Mouse (Mus musculus): Measurements from ENCODE around the gene Gm49673. TPM values are rescaled to one million over a fixed set of nuclear protein-coding genes. Genes with fewer than 3 reads are reported as not detected.
A peak's percentile ranks its signal among the peaks of the same experiment; 100 is the strongest.
"Not testable (repeated sequence)": the region's sequence is repeated elsewhere in the genome, so short reads cannot be mapped to it uniquely, and the experiment has no call there.

Gene Gm49673
- total RNA-seq (2021): under 1 TPM; 0.23 to 0.26 TPM
- long read RNA-seq, experiment 1, partial matches to known transcripts: 4 of 7 reads
- long read RNA-seq, experiment 1, other reads (novel, unspliced or antisense): 3 of 7 reads
- long read RNA-seq, experiment 2, partial matches to known transcripts: 0 of 4 reads
- long read RNA-seq, experiment 2, other reads (novel, unspliced or antisense): 4 of 4 reads

GRCm38 (mm10) chr17:8147439-8148316, at the start of gene Gm49673, which contains the start of gene Rnaset2a:
TSS of gene Gm49673 (minus strand) at chr17:8147788.
TSS of gene Rnaset2a (minus strand) at chr17:8148097.
- DNase-seq: peak; percentile 10

- DNase-seq: no peak
These were observed 48.2 kb upstream of the Gm49673 start for GRCm38 (mm10) chr17:8195685-8196376.

DNA sequence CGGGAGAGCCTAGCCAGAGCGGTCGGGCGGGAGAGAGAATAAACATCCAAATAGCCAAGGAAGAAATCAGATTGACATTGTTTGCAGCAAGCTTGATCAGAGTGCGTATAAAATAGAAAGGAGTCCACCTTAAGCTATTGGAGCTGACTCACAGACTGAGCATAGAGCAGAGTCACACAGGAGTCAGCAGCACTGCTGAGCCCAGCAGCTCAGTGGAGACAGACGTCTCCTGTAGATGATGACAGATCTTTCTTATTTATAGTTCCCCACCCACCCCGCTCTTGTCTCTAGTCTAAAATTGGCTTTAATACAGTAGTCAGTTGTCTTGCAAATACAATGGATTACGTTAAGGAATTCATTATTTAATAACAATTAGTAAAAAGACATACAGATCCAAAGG, 46.1 kb upstream of the Gm49673 start:
- no peak for DNase-seq

DNA sequence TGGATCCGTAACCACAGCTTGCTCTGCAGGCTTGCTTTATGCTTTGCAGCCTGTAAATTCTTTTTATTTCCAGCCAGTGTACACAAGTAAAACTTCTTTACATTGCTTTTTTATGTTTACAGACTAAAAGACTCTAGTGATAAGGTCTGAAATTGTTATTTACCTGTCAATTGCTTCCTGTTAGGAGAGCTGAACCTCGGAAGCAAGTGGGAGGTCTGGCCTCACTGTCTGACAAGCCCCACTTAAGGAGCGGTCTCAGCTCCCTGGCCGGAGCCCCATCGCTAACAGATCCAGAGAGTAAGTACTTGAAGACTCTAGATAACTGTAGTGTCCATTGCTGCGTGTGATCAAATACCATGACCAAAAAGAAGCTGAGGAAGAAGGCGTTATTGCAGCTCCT, 36.6 kb upstream of the Gm49673 start:
- no peak for DNase-seq

GRCm38 (mm10) chr17:8183815-8184214, 36.2 kb upstream of the Gm49673 start:
- DNase-seq: no peak

- DNase-seq: no peak
These were observed 29.5 kb upstream of the Gm49673 start for GRCm38 (mm10) chr17:8177090-8177489.

GRCm38 (mm10) chr17:8171081-8171480, 23.5 kb upstream of the Gm49673 start:
- no peak for DNase-seq

DNA sequence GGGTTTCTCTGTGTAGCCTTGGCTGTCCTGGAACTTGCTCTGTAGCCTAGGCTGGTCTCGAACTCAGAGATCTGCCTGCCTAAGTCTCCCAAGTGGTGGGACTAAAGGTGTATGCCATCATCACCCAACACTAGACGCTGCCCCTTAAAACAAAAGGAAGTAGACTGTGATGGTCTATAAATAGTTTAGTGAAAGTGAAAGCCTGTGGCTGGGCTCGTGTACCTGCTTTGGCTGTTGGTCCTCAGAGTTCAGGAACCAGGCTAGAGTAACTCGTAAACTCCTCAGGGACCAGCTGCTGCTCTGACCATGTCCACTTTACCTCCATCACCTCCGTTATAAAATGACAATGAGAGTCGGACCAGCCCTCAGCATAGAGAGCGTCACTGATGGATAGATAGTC, 22.7 kb upstream of the Gm49673 start:
- no peak for DNase-seq

- not testable (repeated sequence) for DNase-seq
These were observed 19.8 kb upstream of the Gm49673 start for GRCm38 (mm10) chr17:8167436-8167835.

DNA sequence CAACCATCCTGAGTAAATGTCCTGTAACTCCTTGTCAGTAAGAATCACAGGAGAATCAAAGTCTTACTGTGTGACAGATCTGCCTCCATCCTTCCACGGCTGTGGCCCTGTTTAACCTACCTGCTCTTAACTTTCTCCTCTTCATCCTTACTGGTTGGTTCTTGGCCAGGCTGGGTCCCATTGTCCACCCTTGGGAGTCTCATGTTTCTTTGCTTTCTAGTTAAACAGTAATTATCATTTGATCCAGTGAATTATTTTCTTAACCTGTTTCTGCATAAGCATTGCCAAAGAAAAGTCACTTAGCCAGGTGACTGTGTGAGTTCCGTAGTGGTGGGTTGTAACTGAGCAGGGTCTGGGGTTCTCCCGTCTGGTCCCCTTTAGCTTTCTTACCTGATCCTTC, 18.9 kb upstream of the Gm49673 start:
- not testable (repeated sequence) for DNase-seq

- not testable (repeated sequence) for DNase-seq
These were observed 18.4 kb upstream of the Gm49673 start for GRCm38 (mm10) chr17:8165977-8166376.

GRCm38 (mm10) chr17:8165608-8165945, 18.0 kb upstream of the Gm49673 start:
- peak; percentile 12 for DNase-seq

- not testable (repeated sequence) for DNase-seq
These were observed 17.4 kb upstream of the Gm49673 start, which contains the start of gene Fgfr1op for GRCm38 (mm10) chr17:8164701-8165607. TSS of gene Fgfr1op (plus strand) at chr17:8165501.

DNA sequence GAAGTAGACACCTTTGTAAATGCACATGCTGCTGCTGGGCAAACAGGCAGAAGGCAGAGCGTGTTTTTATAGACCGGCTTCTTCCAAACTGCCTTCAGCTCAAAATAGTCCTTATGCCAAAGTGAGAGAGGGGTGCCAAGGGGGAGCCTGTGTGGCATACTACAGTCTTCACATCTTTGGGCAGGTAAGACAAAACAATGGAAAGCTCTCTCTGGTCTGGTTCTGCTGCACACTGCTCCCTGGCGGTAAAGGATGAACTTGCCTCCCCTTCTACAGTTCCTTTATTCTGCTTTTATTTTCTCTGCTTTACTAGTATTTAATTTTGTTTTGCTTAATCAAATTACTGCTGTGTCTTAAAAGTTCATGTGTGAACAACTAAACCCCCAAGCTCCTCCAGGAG, 13.4 kb upstream of the Gm49673 start:
- peak; percentile 16 for DNase-seq

DNA sequence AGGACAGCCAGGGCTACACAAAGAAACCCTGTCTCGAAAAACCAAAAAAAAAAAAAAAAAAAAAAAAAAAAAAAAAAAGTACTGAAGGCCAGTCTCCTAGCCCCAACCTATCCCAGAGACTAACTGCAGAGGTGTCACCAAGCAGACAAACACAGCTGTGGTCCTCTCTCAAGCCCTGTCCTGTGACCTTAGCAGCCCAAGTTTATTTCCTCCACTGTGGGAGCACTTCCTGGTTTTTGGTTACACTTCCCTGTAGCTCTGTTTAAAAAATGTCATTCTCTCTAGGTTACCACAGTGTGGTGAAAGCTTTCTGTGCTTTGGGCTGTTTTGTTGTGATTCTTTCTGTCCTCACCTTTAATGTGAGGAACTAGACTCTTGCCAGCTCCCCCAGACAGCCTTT, 11.0 kb upstream of the Gm49673 start:
- DNase-seq: not testable (repeated sequence)

DNA sequence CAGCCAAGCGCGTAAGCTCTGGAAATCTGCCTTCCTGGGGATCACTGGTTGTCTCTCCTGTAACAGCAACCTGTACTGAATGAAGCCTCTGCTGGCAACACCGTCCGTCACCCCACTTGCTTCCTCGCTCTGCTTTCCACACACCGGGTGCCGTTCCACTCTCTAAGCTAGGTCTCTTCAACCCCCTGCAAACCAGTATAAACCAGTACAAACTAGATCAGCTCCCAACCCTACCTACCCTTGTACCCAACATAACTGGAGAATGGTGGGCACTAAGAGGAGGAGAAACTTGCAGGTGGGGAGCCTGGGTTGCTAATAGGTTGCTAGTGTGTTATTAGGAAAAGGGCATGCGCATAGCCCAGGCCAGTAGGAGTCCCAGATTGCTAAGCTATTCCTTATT, 8.4 kb upstream of the Gm49673 start:
- DNase-seq: not testable (repeated sequence)

- DNase-seq: not testable (repeated sequence)
These were observed 7.4 kb upstream of the Gm49673 start for GRCm38 (mm10) chr17:8155010-8155409.

- DNase-seq: not testable (repeated sequence)
These were observed 657 bp downstream of the Gm49673 start for GRCm38 (mm10) chr17:8146931-8147330.

- DNase-seq: not testable (repeated sequence)
These were observed 3.5 kb downstream of the Gm49673 start for GRCm38 (mm10) chr17:8143802-8144673.

DNA sequence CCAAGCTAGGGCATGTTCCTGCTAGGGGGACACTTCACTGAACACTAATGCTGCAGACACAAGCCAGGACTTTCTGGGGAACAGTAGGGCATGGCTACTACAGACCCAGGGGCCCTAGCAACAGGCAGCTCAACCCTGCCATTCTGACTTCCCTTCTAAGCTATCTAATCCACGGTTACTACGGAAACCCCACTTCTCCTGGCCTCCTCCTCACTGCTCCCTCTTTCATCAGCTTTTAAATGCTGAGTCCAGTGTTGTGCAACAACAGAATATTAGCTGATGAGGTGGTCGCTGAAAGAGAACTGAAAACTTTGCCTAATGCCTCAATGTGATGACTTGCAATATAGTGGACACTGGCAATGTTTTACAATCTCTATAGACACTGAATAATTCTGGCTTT, 7.4 kb downstream of the Gm49673 start:
- not testable (repeated sequence) for DNase-seq

- not testable (repeated sequence) for DNase-seq
These were observed 9.5 kb downstream of the Gm49673 start for GRCm38 (mm10) chr17:8138116-8138515.

All from gastrocnemius, postnatal 10 days (tissue).